Mouse (Mus musculus) hindbrain, embryonic 11.5 days (tissue): ENCODE results near the gene Zfp148. TPM values are rescaled to one million over a fixed set of nuclear protein-coding genes. Genes with fewer than 3 reads are reported as not detected.

ENCODE experiments used
- ATAC-seq: fragments of 200-750 bp; cut with Nextera tagmentation; 2 replicates; pipeline ENCODE4 v1.8.0; 2017; ENCODE audit warnings: mild to moderate bottlenecking, moderate TSS enrichment, moderate library complexity; ENCODE audit not compliant: low FRiP score
- DNase-seq: peaks from one replicate; pipeline ENCODE4 v3.0.0-alpha.2; 2015; ENCODE audit warnings: low spot score
- H3K27ac ChIP-seq: fragments of 300-500 bp; sonication (generic); 2 replicates; pipeline ENCODE4 v1.5.1; 2014; ENCODE audit warnings: mild to moderate bottlenecking, low read depth, low read length
- H3K27me3 ChIP-seq: fragments of 300-500 bp; sonication (generic); 2 replicates; pipeline ENCODE4 v1.6.1; 2014; ENCODE audit warnings: mild to moderate bottlenecking, low read length, moderate library complexity, mixed read lengths; ENCODE audit not compliant: control insufficient read depth, insufficient read depth
- H3K36me3 ChIP-seq: fragments of 300-500 bp; sonication (generic); 2 replicates; pipeline ENCODE4 v1.6.1; 2014; ENCODE audit warnings: mild to moderate bottlenecking, low read length, moderate library complexity, mixed read lengths; ENCODE audit not compliant: control insufficient read depth, insufficient read depth
- H3K4me1 ChIP-seq: fragments of 300-500 bp; sonication (generic); replicated peaks from 2 replicates; pipeline ENCODE4 v1.6.1; 2014; ENCODE audit warnings: low read length, mixed read lengths; ENCODE audit not compliant: control insufficient read depth, insufficient read depth
- H3K4me2 ChIP-seq: fragments of 300-500 bp; sonication (generic); replicated peaks from 2 replicates; pipeline ENCODE4 v1.6.1; 2014; ENCODE audit warnings: mild to moderate bottlenecking, low read depth, low read length
- H3K4me3 ChIP-seq: fragments of 300-500 bp; sonication (generic); 2 replicates; pipeline ENCODE4 v1.5.1; 2014; ENCODE audit warnings: low read depth, low read length
- H3K9ac ChIP-seq: fragments of 300-500 bp; sonication (generic); 2 replicates; pipeline ENCODE4 v1.6.1; 2014; ENCODE audit warnings: low read depth, low read length
- H3K9me3 ChIP-seq: fragments of 300-500 bp; sonication (generic); 2 replicates; pipeline ENCODE4 v1.6.1; 2016; ENCODE audit warnings: low read length; ENCODE audit not compliant: control insufficient read depth
- WGBS: fragments of 180-500 bp; shearing (Covaris S2); extraction: QIAGEN DNeasy Blood & Tissue Kit; methylation state at CpG from one replicate; pipeline ENCODE4 v1.1.7; 2014; 5-methylcytosine and 5-hydroxymethylcytosine counted together
- polyA plus RNA-seq: library from polyadenylated mRNA; unstranded; fragments of >200 nt; fragmentation: Nextera tagmentation; extraction: Ambion mirVana; gene quantifications from 2 replicates; pipeline ENCODE4 v1.2.1, GENCODE M21; 2014

Zfp148 gene
- polyA plus RNA-seq, 1 experiment from 2014 or later: 48.8 TPM

- H3K27ac ChIP-seq: no peak overlapping the region
- H3K36me3 ChIP-seq: no peaks in the 10 kb centered on the region
- no peak overlapping the region for H3K4me2 ChIP-seq
- ATAC-seq (no peak), DNase-seq (no peak)
- no peaks in the 10 kb centered on the region for H3K9me3 ChIP-seq
- no peak overlapping the region for H3K4me3 ChIP-seq
- 66% methylated on average over 9 of the region's 9 CpGs for WGBS
- H3K9ac ChIP-seq: no peak overlapping the region; the same call in 1 of the 2 replicates
- no peaks in the 10 kb centered on the region for H3K4me1 ChIP-seq
- no peaks in the 10 kb centered on the region for H3K27me3 ChIP-seq
Measured at GRCm38 (mm10) chr16:33344379-33344778, 36.3 kb upstream of the Zfp148 start.

GRCm38 (mm10) chr16:33344875-33345274, 35.8 kb upstream of the Zfp148 start:
- H3K9ac ChIP-seq: no peak overlapping the region
- no peaks in the 10 kb centered on the region for H3K27me3 ChIP-seq
- no peaks in the 10 kb centered on the region for H3K9me3 ChIP-seq
- 86% methylated on average over 4 of the region's 4 CpGs for WGBS
- no peak overlapping the region for H3K4me2 ChIP-seq
- no peak for DNase-seq
- H3K4me1 ChIP-seq: no peaks in the 10 kb centered on the region
- H3K4me3 ChIP-seq: no peak overlapping the region
- no peaks in the 10 kb centered on the region for H3K36me3 ChIP-seq
- no peak for ATAC-seq
- H3K27ac ChIP-seq: no peak overlapping the region

- Histone ChIP-seq H3K4me3 (no peak overlapping the region), H3K36me3 (no peaks in the 10 kb centered on the region), H3K4me2 (no peak overlapping the region), H3K9ac (no peak overlapping the region), H3K4me1 (no peaks in the 10 kb centered on the region), H3K9me3 (no peaks in the 10 kb centered on the region), H3K27ac (no peak overlapping the region), H3K27me3 (no peaks in the 10 kb centered on the region)
- ATAC-seq (no peak), DNase-seq (no peak)
- WGBS: 53% methylated on average over 3 of the region's 3 CpGs
Measured at GRCm38 (mm10) chr16:33346376-33346775, 34.3 kb upstream of the Zfp148 start.

- DNase-seq: no peak
Measured at GRCm38 (mm10) chr16:33347134-33347533, 33.5 kb upstream of the Zfp148 start.

GRCm38 (mm10) chr16:33357805-33358204, 22.8 kb upstream of the Zfp148 start:
- Histone ChIP-seq H3K4me1 (no peaks in the 10 kb centered on the region), H3K9ac (no peak overlapping the region), H3K4me2 (no peak overlapping the region), H3K36me3 (no peaks in the 10 kb centered on the region), H3K9me3 (no peaks in the 10 kb centered on the region), H3K27ac (no peak overlapping the region), H3K4me3 (no peak overlapping the region), H3K27me3 (no peaks in the 10 kb centered on the region)
- WGBS: 84% methylated on average over 6 of the region's 6 CpGs
- no peak for DNase-seq
- ATAC-seq: no peak

More at GRCm38 (mm10) chr16:33347134-33347533, 33.5 kb upstream of the Zfp148 start:
- no peaks in the 10 kb centered on the region for H3K27me3 ChIP-seq
- no peak overlapping the region for H3K4me3 ChIP-seq
- 74% methylated on average over 5 of the region's 5 CpGs for WGBS
- H3K9me3 ChIP-seq: no peaks in the 10 kb centered on the region
- no peak overlapping the region for H3K9ac ChIP-seq
- H3K27ac ChIP-seq: no peak overlapping the region
- H3K4me1 ChIP-seq: no peaks in the 10 kb centered on the region
- no peak overlapping the region for H3K4me2 ChIP-seq
- no peak for ATAC-seq
- no peaks in the 10 kb centered on the region for H3K36me3 ChIP-seq

GRCm38 (mm10) chr16:33365772-33366171, 14.9 kb upstream of the Zfp148 start:
- Histone ChIP-seq H3K9ac (no peak overlapping the region), H3K27me3 (no peaks in the 10 kb centered on the region), H3K4me1 (no peaks in the 10 kb centered on the region), H3K36me3 (no peaks in the 10 kb centered on the region), H3K4me3 (no peak overlapping the region), H3K9me3 (no peaks in the 10 kb centered on the region), H3K27ac (no peak overlapping the region), H3K4me2 (no peak overlapping the region)
- DNase-seq (no peak), ATAC-seq (no peak)
- WGBS: 85% methylated on average over 6 of the region's 6 CpGs

GRCm38 (mm10) chr16:33368632-33369031, 12.0 kb upstream of the Zfp148 start:
- H3K9ac ChIP-seq: no peak overlapping the region
- WGBS: 81% methylated on average over 3 of the region's 3 CpGs
- no peaks in the 10 kb centered on the region for H3K4me1 ChIP-seq

GRCm38 (mm10) chr16:33370836-33371235, 9.8 kb upstream of the Zfp148 start:
- Histone ChIP-seq H3K36me3 (no peaks in the 10 kb centered on the region), H3K27me3 (no peaks in the 10 kb centered on the region), H3K9ac (no peak overlapping the region), H3K9me3 (no peaks in the 10 kb centered on the region), H3K4me1 (no peaks in the 10 kb centered on the region), H3K4me3 (no peak overlapping the region), H3K4me2 (no peak overlapping the region), H3K27ac (no peak overlapping the region)
- DNase-seq (no peak), ATAC-seq (no peak)
- WGBS: 63% methylated on average over 6 of the region's 6 CpGs

More at GRCm38 (mm10) chr16:33368632-33369031, 12.0 kb upstream of the Zfp148 start:
- Histone ChIP-seq H3K27me3 (no peaks in the 10 kb centered on the region), H3K4me2 (no peak overlapping the region), H3K4me3 (no peak overlapping the region), H3K27ac (no peak overlapping the region), H3K36me3 (no peaks in the 10 kb centered on the region), H3K9me3 (no peaks in the 10 kb centered on the region)
- DNase-seq (no peak), ATAC-seq (no peak)

- no peak overlapping the region for H3K4me3 ChIP-seq
- no peak for DNase-seq
- no peaks in the 10 kb centered on the region for H3K9me3 ChIP-seq
- H3K27ac ChIP-seq: no peak overlapping the region
- ATAC-seq: no peak
- 84% methylated on average over 5 of the region's 5 CpGs for WGBS
- H3K4me1 ChIP-seq: no peaks in the 10 kb centered on the region
- H3K36me3 ChIP-seq: no peaks in the 10 kb centered on the region
- H3K27me3 ChIP-seq: no peaks in the 10 kb centered on the region
- no peak overlapping the region for H3K4me2 ChIP-seq
- H3K9ac ChIP-seq: no peak overlapping the region
Measured at GRCm38 (mm10) chr16:33372611-33373010, 8.0 kb upstream of the Zfp148 start.
